Mouse (Mus musculus): Measurements from ENCODE around the gene Rgs3. TPM values are rescaled to one million over a fixed set of nuclear protein-coding genes. Genes with fewer than 3 reads are reported as not detected.

The Rgs3 gene
- total and polyA plus RNA-seq, 3 experiments: not detected

GRCm38 (mm10) chr4:62543782-62544181 lies 15.9 kb upstream of the Rgs3 start:
- Histone ChIP-seq H3K4me1 (ENCODE audit: control insufficient read depth in 1 of 2, insufficient read depth in 2 of 2, low read length in 2 of 2) (no peaks in the 10 kb centered on the region), H3K4me3 (ENCODE audit: control insufficient read depth in 1 of 2, insufficient read depth in 1 of 2, low read depth in 2 of 2, low read length in 2 of 2) (no peak overlapping the region), H3K9me3 (replicated peaks; ENCODE audit: insufficient read depth, low read length) (no peaks in the 10 kb centered on the region), H3K27me3 (ENCODE audit: control insufficient read depth in 1 of 2, insufficient read depth in 2 of 2, low read length in 2 of 2) (peaks cover 0 to 4% of the 10 kb centered on the region in 2 experiments; a peak in 2 of 4 replicates), H3K36me3 (ENCODE audit: control insufficient read depth in 1 of 2, insufficient read depth in 2 of 2, low read length in 2 of 2) (no peaks in the 10 kb centered on the region), H3K79me2 (ENCODE audit: control insufficient read depth, insufficient read depth, low read length, poor library complexity) (no peaks in the 10 kb centered on the region), H3K9ac (ENCODE audit: control insufficient read depth, low read depth, low read length, poor library complexity, severe bottlenecking) (no peak overlapping the region), H3K27ac (ENCODE audit: control insufficient read depth, low read depth, low read length) (no peak overlapping the region)
- TF ChIP-seq ZMIZ1 (IDR thresholded peaks at IDR 0.05; ENCODE audit: low read depth, low read length) (no peak), POLR2A (IDR thresholded peaks at IDR 0.05; ENCODE audit: control insufficient read depth in 1 of 2, insufficient read depth in 1 of 2, low read depth in 1 of 2, low read length in 2 of 2, poor library complexity in 1 of 2) (no peak), E2F4 (IDR thresholded peaks at IDR 0.05; ENCODE audit: borderline replicate concordance, low read depth, low read length) (no peak), RAD21 (IDR thresholded peaks at IDR 0.05; ENCODE audit: low read depth, low read length) (no peak), MAZ (IDR thresholded peaks at IDR 0.05; ENCODE audit: low read depth, low read length) (no peak), ETS1 (IDR thresholded peaks at IDR 0.05; ENCODE audit: low read depth, low read length) (no peak), MAX (IDR thresholded peaks at IDR 0.05; ENCODE audit: low read length) (no peak), ELF1 (IDR thresholded peaks at IDR 0.05; ENCODE audit: low read depth, low read length) (no peak), NRF1 (IDR thresholded peaks at IDR 0.05; ENCODE audit: insufficient read depth, low read depth, low read length, poor library complexity, severe bottlenecking) (no peak), HCFC1 (IDR thresholded peaks at IDR 0.05; ENCODE audit: low read depth, low read length) (no peak), TCF12 (IDR thresholded peaks at IDR 0.05; ENCODE audit: low read depth, low read length) (no peak), ZKSCAN1 (IDR thresholded peaks at IDR 0.05; ENCODE audit: low read depth, low read length) (no peak), USF2 (IDR thresholded peaks at IDR 0.05; ENCODE audit: borderline replicate concordance in 1 of 2, insufficient read depth in 1 of 2, low read depth in 1 of 2, low read length in 2 of 2) (no peak), MEF2A (IDR thresholded peaks at IDR 0.05; ENCODE audit: extremely low read depth, insufficient replicate concordance, low read depth, low read length, poor library complexity, severe bottlenecking) (no peak), EP300 (IDR thresholded peaks at IDR 0.05; ENCODE audit: low read depth in 1 of 2, low read length in 2 of 2) (no peak), JUND (IDR thresholded peaks at IDR 0.05; ENCODE audit: low read depth, low read length) (no peak), BHLHE40 (IDR thresholded peaks at IDR 0.05; ENCODE audit: borderline replicate concordance, low read depth, low read length) (no peak), GATA1 (IDR thresholded peaks at IDR 0.05; ENCODE audit: low read depth, low read length) (no peak), GABPA (IDR thresholded peaks at IDR 0.05; ENCODE audit: low read depth, low read length) (no peak), TAL1 (IDR thresholded peaks at IDR 0.05; ENCODE audit: low read length) (no peak)
- no peak for DNase-seq (ENCODE audit: low read depth, low spot score)

GRCm38 (mm10) chr4:62544801-62545200 lies 14.8 kb upstream of the Rgs3 start:
- no peak for TF ChIP-seq NRF1 (IDR thresholded peaks at IDR 0.05; ENCODE audit: insufficient read depth, low read depth, low read length, poor library complexity, severe bottlenecking)
- no peak for TF ChIP-seq CHD1 (IDR thresholded peaks at IDR 0.05; ENCODE audit: low read depth, low read length)
- no peak for TF ChIP-seq HCFC1 (IDR thresholded peaks at IDR 0.05; ENCODE audit: low read depth, low read length)
- TF ChIP-seq NELFE (IDR thresholded peaks at IDR 0.05; ENCODE audit: low read depth, low read length): no peak
- Histone ChIP-seq H3K79me2 (ENCODE audit: control insufficient read depth, insufficient read depth, low read length, poor library complexity) (no peaks in the 10 kb centered on the region), H3K27me3 (ENCODE audit: control insufficient read depth in 1 of 2, insufficient read depth in 2 of 2, low read length in 2 of 2) (peaks cover 0 to 3% of the 10 kb centered on the region in 2 experiments; a peak in 2 of 4 replicates)

More at GRCm38 (mm10) chr4:62544801-62545200, 14.8 kb upstream of the Rgs3 start:
- Histone ChIP-seq H3K27ac (ENCODE audit: control insufficient read depth, low read depth, low read length) (no peak overlapping the region), H3K36me3 (ENCODE audit: control insufficient read depth in 1 of 2, insufficient read depth in 2 of 2, low read length in 2 of 2) (no peaks in the 10 kb centered on the region), H3K4me3 (ENCODE audit: control insufficient read depth in 1 of 2, insufficient read depth in 1 of 2, low read depth in 2 of 2, low read length in 2 of 2) (no peak overlapping the region), H3K9me3 (replicated peaks; ENCODE audit: insufficient read depth, low read length) (no peaks in the 10 kb centered on the region), H3K4me1 (ENCODE audit: control insufficient read depth in 1 of 2, insufficient read depth in 2 of 2, low read length in 2 of 2) (no peaks in the 10 kb centered on the region), H3K9ac (ENCODE audit: control insufficient read depth, low read depth, low read length, poor library complexity, severe bottlenecking) (no peak overlapping the region)
- no peak for DNase-seq (ENCODE audit: low read depth, low spot score)
